Mouse (Mus musculus) mesoderm, embryonic 11.5 days (tissue): Measurements from ENCODE around the gene Eml1.
A peak's percentile ranks its signal among the peaks of the same experiment; 100 is the strongest.

Source experiments
- DNase-seq: peaks from one replicate; pipeline ENCODE4 v3.0.0-alpha.2; 2012; ENCODE audit warnings: low read depth, low spot score

Gene Eml1

GRCm38 (mm10) chr12:108547251-108547875 is 176.6 kb downstream of the Eml1 start:
- no peak for DNase-seq

GRCm38 (mm10) chr12:108551731-108552130 is 181.0 kb downstream of the Eml1 start:
- no peak for DNase-seq

- DNase-seq = no peak
Observed at GRCm38 (mm10) chr12:108553079-108553478, 182.3 kb downstream of the Eml1 start.

- peak; percentile 96 for DNase-seq
Observed at GRCm38 (mm10) chr12:108554120-108554841, 183.5 kb downstream of the Eml1 start, which contains the start of gene Evl. Gene Evl (plus strand): TSS chr12:108554720.

- no peak for DNase-seq
Observed at GRCm38 (mm10) chr12:108554861-108555556, 184.3 kb downstream of the Eml1 start.

GRCm38 (mm10) chr12:108558194-108558593 is 187.4 kb downstream of the Eml1 start:
- DNase-seq = no peak

- DNase-seq = no peak
Observed at GRCm38 (mm10) chr12:108563238-108563637, 192.5 kb downstream of the Eml1 start.

GRCm38 (mm10) chr12:108564910-108565506 is 194.3 kb downstream of the Eml1 start:
- peak; percentile 51 for DNase-seq

- no peak for DNase-seq
Observed at GRCm38 (mm10) chr12:108579156-108579871, 208.6 kb downstream of the Eml1 start.

GRCm38 (mm10) chr12:108583775-108584174 is 213.0 kb downstream of the Eml1 start:
- no peak for DNase-seq
